Comparison of ENCODE assay signal across 17 mouse cellular contexts in genomic region chr14:60383816-60384215, GRCm38 (mm10). TPM values are rescaled to one million over a fixed set of nuclear protein-coding genes. Genes with fewer than 3 reads are reported as not detected.
A peak's percentile ranks its signal among the peaks of the same experiment; 100 is the strongest.
DNase-seq lines count a peak whose midpoint lies in the region; ATAC-seq and TF ChIP-seq lines count a peak whose summit lies in the region.
"Had no signal": no experiment of that assay in that cellular context is flagged by ENCODE, and none has a peak within 500 bp of the region (broad histone marks: within the 10 kb centered on the region; RNA-seq: fewer than 3 reads in every experiment).

No protein-coding gene starts in this region.

- TF ChIP-seq CTCF in cortical plate, adult 2 months (IDR thresholded peaks at IDR 0.05; ENCODE audit: extremely low read depth, insufficient read depth, low read length): no peak

- no peak overlapping the region for H3K27ac ChIP-seq in hindbrain, embryonic 12.5 days
- H3K27ac ChIP-seq in hindbrain, embryonic 10.5 days: no peak overlapping the region
- 0 out of 2 replicates have a peak overlapping the region, but pooled peaks have one; percentile 32 for H3K27ac ChIP-seq in cortical plate, adult 2 months (ENCODE audit: insufficient read depth, low read length)
- no peak overlapping the region for H3K27ac ChIP-seq in midbrain, embryonic 14.5 days (replicated peaks; ENCODE audit: low read depth, low read length)

- no peaks in the 10 kb centered on the region for H3K27me3 ChIP-seq in hindbrain, embryonic 12.5 days
- peaks cover 15% of the 10 kb centered on the region for H3K27me3 ChIP-seq in hindbrain, embryonic 10.5 days (ENCODE audit: insufficient read depth, poor library complexity, severe bottlenecking)
- H3K27me3 ChIP-seq in midbrain, embryonic 14.5 days (ENCODE audit: control insufficient read depth, insufficient read depth, low read length): no peaks in the 10 kb centered on the region

- no peak overlapping the region for H3K9ac ChIP-seq in hindbrain, embryonic 12.5 days
- no peak overlapping the region for H3K9ac ChIP-seq in midbrain, embryonic 14.5 days (replicated peaks; ENCODE audit: low read length)

- no peak for ATAC-seq in hindbrain, embryonic 12.5 days (ENCODE audit: low FRiP score)
- no peak for ATAC-seq in midbrain, embryonic 14.5 days (ENCODE audit: low FRiP score, low TSS enrichment)
- no peak for ATAC-seq in erythroblast, adult 5-6 weeks (replicated peaks; ENCODE audit: low FRiP score, poor library complexity, severe bottlenecking)

- peaks cover 60% of the 10 kb centered on the region for H3K4me1 ChIP-seq in hindbrain, embryonic 12.5 days
- H3K4me1 ChIP-seq in hindbrain, embryonic 10.5 days (replicated peaks): peaks cover 65% of the 10 kb centered on the region
- H3K4me1 ChIP-seq in cortical plate, adult 2 months (ENCODE audit: control insufficient read depth, insufficient read depth, low read length): peaks cover 11% of the 10 kb centered on the region
- peaks cover 72% of the 10 kb centered on the region for H3K4me1 ChIP-seq in midbrain, embryonic 14.5 days (ENCODE audit: control insufficient read depth, insufficient read depth, low read length)

- no peak for DNase-seq in hindbrain, embryonic 10.5 days (ENCODE audit: low spot score)
- DNase-seq in brain, adult 2 months (ENCODE audit: low read depth, low spot score): peak; percentile 68
- DNase-seq in midbrain, embryonic 14.5 days: no peak
- DNase-seq in adrenal gland, adult (ENCODE audit: inconsistent age in 2 of 2, low spot score in 1 of 2): no peak
- DNase-seq in urinary bladder, postnatal 36 days (ENCODE audit: low spot score in 2 of 2): no peak
- DNase-seq: adrenal gland, postnatal 36 days; B cell, adult 2 months; layer of hippocampus, adult 9-11 months; lung, adult 18-20 months; right cerebral cortex, postnatal 14 days; thymus, adult 2 months had no signal

- no peaks in the 10 kb centered on the region for H3K9me3 ChIP-seq in hindbrain, embryonic 12.5 days (replicated peaks)
- no peaks in the 10 kb centered on the region for H3K9me3 ChIP-seq in hindbrain, embryonic 10.5 days
- no peaks in the 10 kb centered on the region for H3K9me3 ChIP-seq in midbrain, embryonic 14.5 days (ENCODE audit: control insufficient read depth, low read length)
- H3K9me3 ChIP-seq: megakaryocyte, embryonic 14.5 days had no signal

- H3K4me2 ChIP-seq in hindbrain, embryonic 12.5 days (replicated peaks): peak overlapping the region; percentile 23; the same call in 1 of the 2 replicates
- H3K4me2 ChIP-seq in midbrain, embryonic 14.5 days (ENCODE audit: low read length): peak overlapping the region; percentile 83

- TF ChIP-seq POLR2A in cortical plate, adult 2 months (IDR thresholded peaks at IDR 0.05; ENCODE audit: extremely low read depth, insufficient read depth, low read length): no peak

- 84% methylated on average over 7 of the region's 7 CpGs for WGBS in hindbrain, embryonic 12.5 days
- 85% methylated on average over 7 of the region's 7 CpGs for WGBS in hindbrain, embryonic 10.5 days
- 77% methylated on average over 7 of the region's 7 CpGs for whole genome bisulfite sequencing in midbrain, embryonic 14.5 days

- no peak overlapping the region for H3K4me3 ChIP-seq in hindbrain, embryonic 12.5 days
- no peak overlapping the region for H3K4me3 ChIP-seq in hindbrain, embryonic 10.5 days
- H3K4me3 ChIP-seq in cortical plate, adult 2 months (ENCODE audit: insufficient read depth, low read length): 0 out of 2 replicates have a peak overlapping the region, but pooled peaks have one; percentile 20
- H3K4me3 ChIP-seq in midbrain, embryonic 14.5 days (replicated peaks; ENCODE audit: low read depth, low read length): no peak overlapping the region
- H3K4me3 ChIP-seq: megakaryocyte, embryonic 14.5 days had no signal

- H3K36me3 ChIP-seq in hindbrain, embryonic 12.5 days: no peaks in the 10 kb centered on the region
- peaks cover 4% of the 10 kb centered on the region; the same call in 1 of the 2 replicates for H3K36me3 ChIP-seq in hindbrain, embryonic 10.5 days
- peaks cover 7% of the 10 kb centered on the region; the same call in 1 of the 2 replicates for H3K36me3 ChIP-seq in midbrain, embryonic 14.5 days (ENCODE audit: control insufficient read depth, insufficient read depth, low read length)

RNA-seq across cellular contexts. Expression of gene Amer2, which starts 10.8 kb away (rescaled TPM):
- polyA plus RNA-seq in hindbrain, embryonic 12.5 days (2016; fragmentation: Nextera tagmentation; extraction: Ambion mirVana): 28.2 and 30.4 TPM in 2 replicates
- polyA plus RNA-seq in hindbrain, embryonic 10.5 days (2016; fragmentation: Nextera tagmentation; extraction: Ambion mirVana): 8.2 and 13.5 TPM in 2 replicates
- 20.1 and 20.2 TPM in 2 replicates for polyA plus RNA-seq in cortical plate, adult 2 months (2012; rRNA removed)
- polyA plus RNA-seq in midbrain, embryonic 14.5 days (2014; fragmentation: Nextera tagmentation; extraction: Ambion mirVana): 17.3 and 19.2 TPM in 2 replicates
- total RNA-seq in erythroblast, adult 5-6 weeks (2015; ENCODE audit: low replicate concordance): 0.21 and 2.5 TPM in 2 replicates
- total RNA-seq in erythroblast, adult 5-6 weeks (2017; ENCODE audit: low replicate concordance): 0.51 and 0.98 TPM in 2 replicates
- total RNA-seq: heart, adult 8-10 months; heart, postnatal 25 days had no signal
